Mouse (Mus musculus) lung, postnatal 0 days (tissue): ENCODE measurements at regions not wholly inside any gene's neighbourhood (a gene's known extent, or its start where the extent isn't known, plus 50 kb on each side); places are given as distances from the start of the nearest gene placed in this dataset.

Experiments
- ATAC-seq: fragments of 200-750 bp; cut with Nextera tagmentation; 2 replicates; pipeline ENCODE4 v1.8.0; 2017; ENCODE audit warnings: moderate library complexity
- DNase-seq: peaks from one replicate; pipeline ENCODE4 v3.0.0-alpha.2; 2016; ENCODE audit warnings: low spot score
- H3K27ac ChIP-seq: fragments of 300-500 bp; sonication (generic); 2 replicates; pipeline ENCODE4 v1.5.1; 2014; ENCODE audit warnings: antibody characterized with exemption, mild to moderate bottlenecking, low read length, mixed read lengths
- H3K27me3 ChIP-seq: fragments of 300-500 bp; sonication (generic); replicated peaks from 2 replicates; pipeline ENCODE4 v1.6.1; 2014; ENCODE audit warnings: low read length, mixed read lengths; ENCODE audit not compliant: insufficient read depth
- H3K36me3 ChIP-seq: fragments of 300-500 bp; sonication (generic); 2 replicates; pipeline ENCODE4 v1.6.1; 2014; ENCODE audit warnings: low read length, mixed read lengths; ENCODE audit not compliant: insufficient read depth
- H3K4me1 ChIP-seq: fragments of 300-500 bp; sonication (generic); 2 replicates; pipeline ENCODE4 v1.6.1; 2014; ENCODE audit warnings: antibody characterized with exemption, low read depth, low read length, mixed read lengths; ENCODE audit not compliant: insufficient read depth
- H3K4me2 ChIP-seq: fragments of 300-500 bp; sonication (generic); replicated peaks from 2 replicates; pipeline ENCODE4 v1.6.1; 2014; ENCODE audit warnings: low read depth, mild to moderate bottlenecking, low read length, moderate library complexity, mixed read lengths
- H3K4me3 ChIP-seq: fragments of 300-500 bp; sonication (generic); 2 replicates; pipeline ENCODE4 v1.5.1; 2014; ENCODE audit warnings: low read depth, low read length
- H3K9ac ChIP-seq: fragments of 300-500 bp; sonication (generic); replicated peaks from 2 replicates; pipeline ENCODE4 v1.6.1; 2014; ENCODE audit warnings: low read depth, mild to moderate bottlenecking
- H3K9me3 ChIP-seq: fragments of 300-500 bp; sonication (generic); 2 replicates; pipeline ENCODE4 v1.6.1; 2016; ENCODE audit warnings: low read length, mixed read lengths
- CTCF ChIP-seq: IDR thresholded peaks from 2 replicates; pipeline ENCODE4 v1.5.1; 2016; ENCODE audit warnings: antibody characterized with exemption, mild to moderate bottlenecking
- EP300 ChIP-seq: IDR thresholded peaks from 2 replicates; pipeline ENCODE4 v1.6.1; 2016; ENCODE audit warnings: antibody characterized with exemption, mild to moderate bottlenecking, control low read depth
- WGBS: fragments of 180-500 bp; shearing (Covaris S2); extraction: QIAGEN DNeasy Blood & Tissue Kit; methylation state at CpG from one replicate; pipeline ENCODE4 v1.1.7; 2014; 5-methylcytosine and 5-hydroxymethylcytosine counted together

GRCm38 (mm10) chr9:88241203-88241995 is 85.6 kb upstream of the Nt5e start:
- DNase-seq (peak; percentile 95), ATAC-seq (peak; percentile 89)
- WGBS: 9% methylated on average over 18 of the region's 18 CpGs
- H3K4me3 ChIP-seq: peak overlapping the region; percentile 28
- H3K9ac ChIP-seq: no peak overlapping the region
- H3K4me1 ChIP-seq: no peaks in the 10 kb centered on the region
- no peaks in the 10 kb centered on the region for H3K36me3 ChIP-seq
- H3K27me3 ChIP-seq: no peaks in the 10 kb centered on the region
- H3K9me3 ChIP-seq: no peaks in the 10 kb centered on the region
- TF ChIP-seq EP300: no peak
- peak; percentile 85 for TF ChIP-seq CTCF
- peak overlapping the region; percentile 47; the same call in 1 of the 2 replicates for H3K27ac ChIP-seq
- peak overlapping the region; percentile 55 for H3K4me2 ChIP-seq

- H3K4me2 ChIP-seq: no peak overlapping the region
- H3K9me3 ChIP-seq: no peaks in the 10 kb centered on the region
- H3K4me3 ChIP-seq: no peak overlapping the region
- peak; percentile 80 for TF ChIP-seq EP300
- TF ChIP-seq CTCF: no peak
- WGBS: 51% methylated on average over 7 of the region's 7 CpGs
- peak; percentile 77 for DNase-seq
- H3K4me1 ChIP-seq: no peaks in the 10 kb centered on the region
- no peaks in the 10 kb centered on the region for H3K27me3 ChIP-seq
- no peak overlapping the region for H3K9ac ChIP-seq
- H3K36me3 ChIP-seq: no peaks in the 10 kb centered on the region
- H3K27ac ChIP-seq: peak overlapping the region; percentile 51
- peak; percentile 48 for ATAC-seq
Observed at GRCm38 (mm10) chr9:88242530-88242929, 84.5 kb upstream of the Nt5e start.

GRCm38 (mm10) chr9:88244492-88244891 is 82.5 kb upstream of the Nt5e start:
- Histone ChIP-seq H3K4me1 (no peaks in the 10 kb centered on the region), H3K27ac (no peak overlapping the region), H3K4me3 (no peak overlapping the region), H3K9me3 (no peaks in the 10 kb centered on the region), H3K36me3 (no peaks in the 10 kb centered on the region), H3K27me3 (no peaks in the 10 kb centered on the region), H3K4me2 (no peak overlapping the region), H3K9ac (no peak overlapping the region)
- DNase-seq (no peak), ATAC-seq (no peak)
- TF ChIP-seq CTCF (no peak), EP300 (no peak)
- WGBS: 58% methylated on average over 3 of the region's 3 CpGs

- no peak for TF ChIP-seq CTCF
- TF ChIP-seq EP300: no peak
- H3K4me3 ChIP-seq: no peak overlapping the region
Observed at GRCm38 (mm10) chr9:88255948-88256347, 71.0 kb upstream of the Nt5e start.

GRCm38 (mm10) chr9:88259627-88260026 is 67.4 kb upstream of the Nt5e start:
- H3K4me3 ChIP-seq: no peak overlapping the region
- 64% methylated on average over 4 of the region's 4 CpGs for WGBS
- no peaks in the 10 kb centered on the region for H3K27me3 ChIP-seq
- no peaks in the 10 kb centered on the region for H3K9me3 ChIP-seq
- no peak for TF ChIP-seq EP300
- no peak for TF ChIP-seq CTCF
- H3K36me3 ChIP-seq: no peaks in the 10 kb centered on the region
- ATAC-seq (no peak), DNase-seq (no peak)
- H3K4me1 ChIP-seq: no peaks in the 10 kb centered on the region
- no peak overlapping the region for H3K9ac ChIP-seq
- H3K27ac ChIP-seq: no peak overlapping the region
- no peak overlapping the region for H3K4me2 ChIP-seq

More at GRCm38 (mm10) chr9:88255948-88256347, 71.0 kb upstream of the Nt5e start:
- no peak overlapping the region for H3K4me2 ChIP-seq
- no peak for DNase-seq
- H3K36me3 ChIP-seq: no peaks in the 10 kb centered on the region
- H3K27me3 ChIP-seq: no peaks in the 10 kb centered on the region
- no peak overlapping the region for H3K27ac ChIP-seq
- no peaks in the 10 kb centered on the region for H3K9me3 ChIP-seq
- whole genome bisulfite sequencing: 70% methylated on average over 7 of the region's 7 CpGs
- no peak overlapping the region for H3K9ac ChIP-seq
- H3K4me1 ChIP-seq: no peaks in the 10 kb centered on the region
- ATAC-seq: no peak

DNA sequence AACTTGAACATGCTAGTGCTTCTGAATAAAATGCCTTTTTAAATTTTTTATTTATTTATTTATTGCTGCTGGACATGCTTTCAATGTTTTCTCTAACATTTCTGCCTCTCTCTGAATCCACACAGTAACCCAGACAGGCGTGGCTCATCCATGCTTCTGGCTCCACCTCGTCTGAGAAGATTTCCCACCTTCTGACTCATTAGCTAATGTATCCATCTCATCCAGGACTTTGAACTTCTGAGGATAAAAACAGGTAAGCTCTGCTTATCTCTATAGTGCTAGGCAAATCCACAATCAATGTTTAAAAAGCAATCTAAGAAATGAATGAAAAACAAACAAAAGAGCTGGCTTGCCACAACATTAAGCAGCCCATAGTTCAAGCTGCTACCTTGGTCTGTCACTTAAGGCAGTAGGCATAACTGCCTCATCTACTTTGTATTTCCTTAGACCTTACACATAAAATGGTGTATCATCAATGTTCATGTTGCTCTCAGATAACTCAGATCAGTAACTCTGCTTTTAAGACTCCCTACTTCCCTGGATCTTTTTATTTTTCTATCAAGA is 66.8 kb upstream of the Nt5e start:
- 46% methylated on average over 2 of the region's 2 CpGs for WGBS
- no peaks in the 10 kb centered on the region for H3K36me3 ChIP-seq
- TF ChIP-seq EP300 (no peak), CTCF (no peak)

More for the DNA sequence above, 66.8 kb upstream of the Nt5e start:
- no peaks in the 10 kb centered on the region for H3K4me1 ChIP-seq
- H3K9me3 ChIP-seq: no peaks in the 10 kb centered on the region
- no peak for DNase-seq
- H3K27me3 ChIP-seq: no peaks in the 10 kb centered on the region
- no peak overlapping the region for H3K9ac ChIP-seq
- ATAC-seq: no peak
- H3K27ac ChIP-seq: no peak overlapping the region
- H3K4me2 ChIP-seq: no peak overlapping the region
- no peak overlapping the region for H3K4me3 ChIP-seq
